Mouse (Mus musculus): ENCODE measurements around the gene Crhr1. TPM values are rescaled to one million over a fixed set of nuclear protein-coding genes. Genes with fewer than 3 reads are reported as not detected.
"Not testable (repeated sequence)": the region's sequence is repeated elsewhere in the genome, so short reads cannot be mapped to it uniquely, and the experiment has no call there.

Crhr1 gene
- total RNA-seq, 2 experiments from 2014 or later = 6.4 to 6.8 TPM

DNA sequence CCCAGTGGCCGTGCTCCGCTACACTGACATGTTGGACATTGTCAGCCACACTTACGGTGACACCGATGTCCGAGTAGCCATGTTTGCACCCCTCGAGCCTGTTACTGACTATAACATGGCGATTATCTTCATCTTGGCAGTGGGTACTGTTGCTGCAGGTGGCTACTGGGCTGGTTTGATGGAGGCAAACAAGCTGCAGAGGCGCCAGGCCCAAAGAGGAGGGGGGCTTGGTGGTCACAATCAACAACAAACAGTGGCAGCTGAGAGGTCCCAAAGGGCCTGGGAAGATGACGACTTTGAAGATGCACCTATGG lies 54.1 kb downstream of the Crhr1 start:
- DNase-seq (ENCODE audit: extremely low spot score in 1 of 2, low spot score in 1 of 2) = no peak

DNA sequence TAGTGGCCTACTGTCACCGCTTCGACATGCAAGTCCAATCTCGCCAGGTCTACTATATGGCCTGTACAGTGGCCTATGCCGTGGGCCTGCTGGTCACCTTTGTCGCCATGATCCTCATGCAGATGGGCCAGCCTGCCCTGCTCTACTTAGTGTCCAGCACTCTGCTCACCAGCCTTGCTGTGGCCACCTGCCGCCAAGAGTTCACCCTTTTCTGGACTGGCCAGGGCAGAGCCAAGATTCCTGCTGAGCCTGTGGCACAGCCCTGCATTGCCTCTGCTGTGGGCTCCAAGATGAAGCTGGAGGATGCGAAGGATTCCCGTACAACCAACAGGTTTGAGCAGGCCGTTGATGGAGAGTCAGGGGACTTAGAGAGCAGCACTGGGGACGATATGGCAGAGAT lies 55.1 kb downstream of the Crhr1 start:
- no peak for DNase-seq (ENCODE audit: extremely low spot score in 1 of 2, low spot score in 1 of 2)

DNA sequence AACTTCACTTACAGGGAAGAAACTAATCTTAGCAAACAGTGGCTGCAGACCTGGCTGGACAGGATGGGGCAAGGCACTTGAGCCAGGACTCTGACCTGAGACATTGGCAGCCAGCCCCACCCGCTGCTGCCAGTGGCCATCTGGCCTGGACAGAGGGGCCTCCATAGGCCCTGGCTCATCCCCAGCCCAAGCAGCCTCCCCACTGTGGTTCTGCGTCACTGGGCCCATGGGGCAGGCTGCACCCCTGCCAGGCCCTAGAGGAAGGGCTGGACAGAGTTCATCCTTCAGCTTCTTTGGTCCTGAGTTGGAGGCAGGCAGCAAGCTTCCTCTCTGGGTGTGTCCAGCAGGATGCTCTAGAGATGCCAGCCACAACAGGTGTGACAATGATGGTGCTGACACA lies 57.4 kb downstream of the Crhr1 start:
- no peak for DNase-seq (ENCODE audit: extremely low spot score in 1 of 2, low spot score in 1 of 2)

DNA sequence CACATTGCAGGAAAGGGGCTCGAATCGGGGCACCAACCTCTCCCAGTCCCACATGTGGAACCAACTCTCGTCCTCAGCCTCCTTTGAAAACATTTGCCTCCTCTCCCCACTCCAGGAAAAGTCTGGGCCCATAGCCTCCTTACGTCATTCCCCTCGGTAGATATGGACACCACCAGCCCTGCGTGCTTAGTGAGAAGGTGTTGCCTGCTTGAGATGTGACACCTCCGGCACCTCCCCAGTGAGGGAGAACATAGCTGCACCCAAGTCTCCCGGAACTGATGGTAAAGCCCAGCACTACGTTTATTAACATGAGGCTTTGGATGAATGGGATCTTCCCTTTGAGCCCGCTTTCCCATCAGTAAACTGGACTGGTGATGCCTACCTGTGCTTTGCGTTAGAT lies 62.7 kb downstream of the Crhr1 start:
- DNase-seq (ENCODE audit: extremely low spot score in 1 of 2, low spot score in 1 of 2) = no peak

DNA sequence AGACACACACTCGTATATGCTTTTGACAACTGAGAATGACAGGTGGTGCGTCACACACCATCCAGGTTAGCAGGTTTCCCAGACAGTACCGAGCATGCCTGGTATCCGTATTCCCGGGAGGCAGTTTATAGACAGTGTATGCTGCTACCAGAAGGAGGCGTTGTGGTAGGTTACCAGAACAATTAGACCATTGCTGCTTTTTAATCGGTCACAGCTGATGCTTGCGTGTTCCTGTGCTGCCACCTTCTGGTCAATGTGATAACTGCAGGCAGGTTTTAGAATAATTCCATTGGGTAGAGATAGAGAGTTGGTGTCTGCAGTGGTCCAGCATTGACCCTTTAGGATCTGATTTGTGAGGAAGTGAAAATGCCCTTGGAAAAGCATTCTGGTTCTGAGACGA lies 63.1 kb downstream of the Crhr1 start:
- DNase-seq (ENCODE audit: extremely low spot score in 1 of 2, low spot score in 1 of 2) = peak; percentile 85 to 98

DNA sequence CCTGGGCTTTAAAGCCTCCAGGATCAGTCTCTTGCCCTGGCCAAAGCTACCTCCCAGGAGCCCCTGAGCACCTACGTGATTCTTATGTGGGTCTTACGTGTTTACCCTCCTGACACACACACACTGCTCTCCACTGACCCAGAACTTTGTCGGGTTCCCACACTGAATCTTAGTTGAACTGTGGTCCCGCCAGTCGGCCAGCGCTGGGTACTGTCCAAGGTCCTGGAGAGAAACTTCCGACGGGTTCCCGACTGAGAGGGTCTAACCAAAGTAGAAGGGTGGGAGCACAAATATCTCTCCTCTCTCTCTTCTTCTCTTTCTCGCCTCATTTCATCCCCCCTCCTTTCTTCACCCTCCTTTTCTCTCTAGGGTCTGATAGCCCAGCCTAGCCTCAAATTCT lies 65.2 kb downstream of the Crhr1 start:
- DNase-seq (ENCODE audit: extremely low spot score in 1 of 2, low spot score in 1 of 2) = no peak

DNA sequence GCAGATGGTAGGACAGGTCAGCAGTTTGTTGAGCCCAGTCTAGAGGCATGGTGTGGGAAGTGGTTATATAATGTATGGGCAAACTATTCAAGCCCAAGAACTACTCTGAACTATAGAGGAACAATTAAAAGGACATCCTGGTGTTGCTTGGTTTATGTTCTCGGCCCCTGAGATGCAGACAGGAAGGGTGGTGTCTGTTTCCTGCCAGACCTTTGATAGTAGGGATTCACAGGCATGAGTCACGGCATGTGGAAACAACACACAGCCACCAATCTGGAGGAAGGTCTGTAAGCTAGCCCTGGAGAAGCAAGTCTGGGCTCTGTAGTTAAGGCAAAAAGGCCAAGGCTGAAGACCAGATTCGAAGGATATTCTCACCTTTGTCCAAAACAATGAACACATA lies 70.6 kb downstream of the Crhr1 start:
- no peak for DNase-seq (ENCODE audit: extremely low spot score in 1 of 2, low spot score in 1 of 2)

DNA sequence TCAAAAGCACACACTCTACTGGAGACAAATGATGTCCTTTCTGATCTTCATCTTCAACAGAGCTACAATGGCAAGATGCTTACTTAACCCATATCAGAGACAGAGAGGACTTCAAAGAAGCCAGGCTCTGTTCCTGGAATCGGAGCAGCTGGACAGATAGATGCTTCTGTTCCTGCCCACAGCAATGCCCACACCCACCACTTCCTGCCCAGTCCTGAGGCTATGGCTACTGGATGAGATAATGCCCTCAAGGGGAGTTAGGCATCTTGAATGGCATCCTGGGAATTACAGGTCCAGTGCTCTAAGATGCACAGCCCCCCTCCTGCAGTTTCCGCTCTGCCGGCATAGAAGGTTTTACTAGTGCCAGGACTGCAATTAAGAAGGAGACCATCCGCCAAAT lies 73.9 kb downstream of the Crhr1 start:
- no peak for DNase-seq (ENCODE audit: extremely low spot score in 1 of 2, low spot score in 1 of 2)

DNA sequence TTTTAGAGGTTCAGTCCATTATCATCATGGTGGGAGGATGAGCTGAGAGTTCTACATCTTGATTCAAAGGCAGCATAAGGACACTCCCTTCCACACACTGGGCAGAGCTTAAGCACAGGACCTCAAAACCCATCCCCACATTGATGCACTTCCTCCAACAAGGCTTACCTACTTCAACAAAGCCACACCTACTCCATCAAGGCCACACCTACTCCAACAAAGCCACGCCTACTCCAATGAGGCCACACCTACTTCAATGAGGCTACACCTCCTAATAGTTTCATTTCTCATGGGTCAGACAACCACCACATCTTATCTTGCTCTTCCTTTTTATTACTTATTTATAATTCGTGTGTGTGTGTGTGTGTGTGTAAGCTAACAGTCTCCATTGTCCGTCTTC lies 76.4 kb downstream of the Crhr1 start:
- no peak for DNase-seq (ENCODE audit: extremely low spot score in 1 of 2, low spot score in 1 of 2)

DNA sequence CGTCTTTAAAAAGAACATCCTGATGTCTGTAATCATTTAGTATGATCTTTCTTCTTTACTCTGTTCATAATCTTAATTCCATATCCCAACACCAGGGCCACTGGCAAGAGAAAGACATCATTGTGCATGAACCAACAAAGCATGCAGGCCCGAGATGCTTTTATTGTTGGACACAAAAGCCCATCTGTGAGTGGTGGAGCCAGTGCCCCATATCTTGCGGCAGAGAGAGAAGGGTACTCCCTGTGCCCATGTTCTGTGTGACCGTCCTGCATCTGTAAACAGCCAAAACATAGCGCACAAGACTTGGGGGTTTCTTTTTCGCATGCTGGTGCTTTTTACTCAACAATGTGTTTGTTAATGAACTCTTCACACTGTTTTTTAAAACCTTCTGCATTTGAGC lies 78.6 kb downstream of the Crhr1 start:
- DNase-seq (ENCODE audit: extremely low spot score in 1 of 2, low spot score in 1 of 2) = no peak

DNA sequence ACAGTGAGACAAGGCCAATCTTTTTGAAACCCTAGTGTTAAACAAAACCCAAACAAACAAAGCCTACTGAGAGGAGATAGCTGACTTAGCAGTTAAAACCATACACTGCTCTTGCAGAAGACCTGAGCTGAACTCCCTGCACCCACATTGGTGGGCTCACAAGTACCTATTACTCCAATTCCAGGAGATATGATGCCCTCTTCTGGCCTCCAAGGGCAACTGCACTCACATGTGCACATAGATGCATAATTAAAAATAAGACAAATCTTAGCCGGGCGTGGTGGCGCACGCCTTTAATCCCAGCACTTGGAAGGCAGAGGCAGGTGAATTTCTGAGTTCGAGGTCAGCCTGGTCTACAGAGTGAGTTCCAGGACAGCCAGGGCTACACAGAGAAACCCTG lies 81.5 kb downstream of the Crhr1 start:
- not testable (repeated sequence) for DNase-seq (ENCODE audit: extremely low spot score in 1 of 2, low spot score in 1 of 2)

DNA sequence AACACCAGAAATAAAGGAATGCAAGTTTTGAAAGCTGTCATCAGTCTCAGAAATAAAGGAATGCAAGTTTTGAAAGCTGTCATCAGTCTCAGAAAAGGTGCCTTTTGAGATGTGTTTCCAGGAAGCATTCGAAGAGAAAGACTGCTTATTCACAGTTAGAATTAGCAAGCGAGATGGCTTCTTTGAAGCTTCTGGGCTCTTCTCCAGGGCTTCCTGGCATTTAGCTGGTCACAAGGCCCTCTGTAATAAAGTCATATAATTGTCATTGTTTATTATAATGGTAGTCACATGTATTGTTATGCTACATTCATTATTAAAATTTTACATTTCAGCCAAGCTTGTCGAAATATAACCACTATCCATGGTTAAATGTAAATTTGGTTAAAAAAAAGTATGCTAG lies 85.4 kb downstream of the Crhr1 start:
- DNase-seq (ENCODE audit: extremely low spot score in 1 of 2, low spot score in 1 of 2) = no peak

DNA sequence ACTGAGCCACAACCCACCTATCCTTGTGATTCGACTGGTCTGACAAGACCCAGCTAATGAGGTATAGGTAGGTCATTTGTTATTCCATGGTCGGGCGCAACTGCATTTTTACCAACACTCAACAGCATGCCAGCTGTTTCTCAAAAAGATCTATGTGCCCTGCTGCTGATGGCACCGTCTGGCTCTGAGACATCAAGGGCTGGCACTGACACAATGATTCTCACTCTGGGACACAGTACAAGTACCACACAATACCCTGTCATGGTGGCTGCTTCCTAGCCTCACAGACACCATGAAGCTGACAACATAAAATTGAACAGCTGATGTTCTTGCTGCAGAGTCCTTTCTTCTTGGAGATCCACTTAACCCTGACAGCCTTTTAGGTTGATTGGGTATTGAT lies 87.6 kb downstream of the Crhr1 start:
- DNase-seq (ENCODE audit: extremely low spot score in 1 of 2, low spot score in 1 of 2) = no peak

DNA sequence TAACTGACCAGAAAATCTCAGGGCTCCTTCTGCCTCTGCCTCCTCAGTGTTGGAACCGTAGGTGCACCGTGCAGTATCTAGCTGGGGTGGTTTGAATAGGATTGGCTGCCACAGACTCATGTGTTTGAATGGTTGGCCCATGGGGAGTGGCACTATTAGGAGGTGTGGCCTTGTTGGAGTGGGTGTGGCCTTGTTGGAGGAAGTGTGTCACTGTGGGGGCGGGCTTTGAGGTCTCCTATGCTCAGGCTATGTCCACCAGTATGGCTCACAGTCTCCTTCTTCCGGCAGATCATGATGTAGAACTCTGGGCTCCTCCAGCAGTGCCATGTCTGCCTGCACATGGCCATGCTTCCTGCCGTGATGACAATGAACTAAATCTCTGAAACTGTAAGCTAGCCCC lies 89.1 kb downstream of the Crhr1 start:
- no peak for DNase-seq (ENCODE audit: extremely low spot score in 1 of 2, low spot score in 1 of 2)

DNA sequence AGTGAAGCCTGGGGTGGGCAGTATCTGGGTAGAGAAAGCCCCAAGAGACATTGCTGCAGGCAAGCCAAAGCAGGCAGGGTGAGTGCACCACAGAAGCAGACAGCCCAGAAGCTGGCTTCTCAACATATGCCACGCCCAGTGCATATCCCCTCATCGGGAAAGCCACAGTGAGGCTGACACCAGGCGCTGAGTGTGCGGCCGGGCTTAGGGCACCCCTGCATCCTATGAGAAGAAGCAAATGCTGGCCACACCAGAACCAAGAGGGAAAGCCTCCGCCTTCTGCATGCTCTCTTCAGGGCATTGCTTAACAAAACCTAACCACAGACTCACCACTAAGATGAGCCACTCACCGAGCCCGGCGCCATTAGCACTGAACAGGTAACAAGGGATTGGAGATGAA lies 90.6 kb downstream of the Crhr1 start:
- DNase-seq (ENCODE audit: extremely low spot score in 1 of 2, low spot score in 1 of 2) = no peak

Other genes with a start within 250 kb of the Crhr1 start
- 1,000 to 10,000 TPM; 1,164 to 1,245 TPM for gene Nsf, start 178.8 kb upstream of the Crhr1 start, total RNA-seq (2021)
- 10 to 100 TPM; 43.6 to 44.4 TPM for gene Arf2, start 166.1 kb upstream of the Crhr1 start, total RNA-seq (2021)
- gene Sppl2c, start 53.5 kb downstream of the Crhr1 start, total RNA-seq (2021) = not detected
- gene Mapt, start 98.5 kb downstream of the Crhr1 start, total RNA-seq (2021) = 100 to 1,000 TPM; 275 to 302 TPM

Measured in layer of hippocampus, postnatal 25 days (tissue).